Mouse (Mus musculus) embryo, embryonic 11 days (tissue): ENCODE measurements around the gene Gm37240.
"Not testable (repeated sequence)": the region's sequence is repeated elsewhere in the genome, so short reads cannot be mapped to it uniquely, and the experiment has no call there.

Experiments used
- DNase-seq: peaks from one replicate; pipeline ENCODE4 v3.0.0-alpha.2; 2015

Gene Gm37240

DNA sequence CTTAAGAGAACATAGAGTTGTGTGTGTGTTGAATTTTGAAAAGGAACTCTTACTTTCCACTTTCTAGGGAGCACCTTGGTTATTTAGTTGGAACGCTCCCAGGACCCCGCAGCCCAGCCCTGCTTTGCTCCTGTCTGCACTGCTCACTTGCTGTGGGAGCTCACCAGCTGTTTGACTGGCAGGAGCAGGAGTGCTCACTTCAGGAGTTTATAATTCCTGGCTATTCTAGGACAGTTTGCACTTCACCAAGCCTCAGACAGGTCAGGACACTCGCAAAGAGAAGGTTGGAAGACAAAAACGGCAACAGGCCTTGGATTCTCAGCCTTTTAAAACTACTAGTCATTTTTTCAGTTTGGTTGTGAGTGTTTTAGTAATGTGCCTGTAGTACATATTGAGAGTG is 962.1 kb downstream of the Gm37240 start:
- DNase-seq: no peak

GRCm38 (mm10) chr3:84923670-84924069 is 963.6 kb downstream of the Gm37240 start:
- DNase-seq: no peak

DNA sequence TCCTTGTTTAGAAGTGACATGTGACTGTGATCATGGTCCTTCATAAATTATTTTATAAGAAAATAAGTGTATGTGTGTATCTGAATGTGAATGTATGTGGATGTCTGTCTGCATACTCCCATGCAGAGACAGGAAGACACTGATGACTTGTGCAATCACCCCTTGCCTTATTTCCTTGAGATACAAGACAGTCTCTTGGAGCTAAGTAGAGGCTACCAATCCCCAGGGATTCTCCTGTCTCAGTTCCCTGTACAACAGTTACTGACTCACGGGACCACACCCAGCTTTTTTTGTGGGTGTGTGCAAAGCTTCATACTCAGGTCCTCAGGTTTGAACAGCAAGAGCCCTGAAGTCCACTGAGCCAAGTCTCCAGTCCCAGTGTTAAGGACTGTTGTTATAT is 964.1 kb downstream of the Gm37240 start:
- no peak for DNase-seq

DNA sequence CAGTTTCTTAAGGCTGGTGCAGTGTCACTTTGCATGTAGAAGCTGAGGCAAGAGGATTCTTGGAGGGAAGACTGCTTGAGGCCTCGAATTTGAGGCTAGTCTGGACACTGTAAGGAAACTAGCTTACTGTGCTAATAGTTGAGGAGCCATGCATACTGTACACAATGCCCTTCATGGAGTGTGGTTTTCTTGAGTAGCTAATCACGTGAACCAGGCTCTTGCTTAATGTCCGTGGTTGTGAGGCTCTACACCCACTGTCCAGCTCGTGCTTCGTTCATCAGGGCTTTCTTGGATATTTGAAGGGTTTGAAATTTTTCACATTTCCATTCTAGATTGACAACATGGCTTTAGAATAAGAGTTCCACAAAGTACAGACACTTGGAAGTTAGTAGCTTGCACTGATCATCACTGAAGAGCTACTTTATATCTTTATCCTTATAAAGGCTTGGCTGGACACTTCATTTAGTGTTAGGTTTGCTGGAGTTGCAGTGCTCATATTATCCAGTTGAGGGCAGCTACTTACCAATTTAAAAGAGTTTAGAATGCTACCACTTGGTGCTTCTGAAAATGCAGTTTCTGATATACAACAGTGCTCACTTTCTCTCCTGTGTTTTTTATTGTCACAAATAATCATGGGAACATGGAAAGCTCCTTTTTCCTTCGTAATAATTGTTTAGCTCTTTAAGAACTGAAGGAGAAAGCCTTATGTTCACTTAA is 965.5 kb downstream of the Gm37240 start:
- peak; percentile 59 for DNase-seq

DNA sequence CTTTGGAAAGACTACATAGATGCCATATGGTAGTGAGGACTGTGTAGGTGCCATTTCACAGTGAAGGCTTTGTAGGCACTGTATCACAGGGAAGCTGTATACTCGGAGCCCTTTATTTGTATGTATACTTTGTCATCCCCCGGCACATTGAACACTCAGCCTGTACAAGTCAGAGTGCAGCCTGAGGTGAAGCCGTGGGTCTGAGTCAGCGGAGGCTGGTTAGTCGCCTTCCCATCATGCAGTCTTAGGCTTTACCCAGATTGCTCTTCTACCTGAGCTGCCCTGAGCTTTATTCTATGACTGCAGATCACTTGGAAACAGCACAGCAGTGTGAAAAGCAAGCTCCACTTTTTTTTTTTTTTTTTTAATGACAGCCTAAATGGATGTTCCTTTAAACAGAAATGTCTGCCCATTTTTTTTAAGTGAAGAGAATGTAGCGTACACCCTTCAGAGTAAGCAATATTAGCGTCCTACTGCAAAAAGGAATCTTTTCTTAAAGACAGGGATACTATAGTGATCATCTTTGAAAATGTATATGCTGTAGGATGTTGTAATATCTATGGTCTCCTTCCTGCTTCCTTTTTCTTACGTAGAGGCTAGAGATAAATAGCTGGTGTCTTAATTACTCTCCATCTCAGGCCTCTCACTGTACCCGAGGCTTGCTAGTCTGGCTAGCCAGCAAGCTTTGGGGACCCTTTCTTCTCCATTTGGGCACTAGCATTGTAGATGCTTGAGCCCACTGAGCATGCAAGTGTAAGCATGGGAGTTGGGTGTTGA is 969.2 kb downstream of the Gm37240 start:
- DNase-seq: no peak

DNA sequence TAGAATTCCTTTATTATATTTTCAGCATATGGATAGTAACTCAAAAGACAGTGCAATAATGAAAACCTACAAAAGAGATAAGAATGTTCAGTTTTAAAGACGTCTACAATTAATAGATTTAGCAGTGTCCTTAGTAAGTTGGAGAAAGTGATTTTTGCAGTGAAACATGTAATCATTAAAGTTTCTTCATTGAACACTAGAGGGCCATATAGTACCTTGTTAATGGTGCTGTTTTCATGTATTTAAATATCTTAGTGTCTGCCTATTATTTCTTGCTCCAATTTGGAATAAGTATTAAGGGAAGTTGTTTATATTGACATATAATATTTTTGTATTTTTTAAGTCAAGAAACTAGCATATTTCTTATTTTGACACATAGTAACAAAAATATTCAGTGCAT is 973.0 kb downstream of the Gm37240 start:
- DNase-seq: no peak

DNA sequence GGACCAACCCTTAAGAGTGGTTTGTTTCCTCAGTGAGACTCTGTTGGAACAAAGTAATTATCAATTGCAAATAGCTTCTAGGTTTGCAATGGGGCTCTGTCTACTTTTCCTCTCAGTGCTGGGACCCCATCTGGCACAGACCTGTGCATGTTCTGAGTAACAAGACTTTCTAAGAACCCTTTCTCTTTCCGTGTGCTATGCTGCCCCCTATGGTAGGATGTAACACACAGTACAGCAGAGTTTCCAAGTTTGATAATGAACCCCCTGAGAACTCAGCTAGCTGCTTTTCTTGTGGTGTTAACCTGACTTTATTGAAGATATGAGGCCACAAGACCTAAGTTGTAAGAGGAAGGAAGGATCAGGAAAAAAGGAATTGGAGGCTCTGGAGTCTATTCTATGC is 980.8 kb downstream of the Gm37240 start:
- peak; percentile 67 for DNase-seq

DNA sequence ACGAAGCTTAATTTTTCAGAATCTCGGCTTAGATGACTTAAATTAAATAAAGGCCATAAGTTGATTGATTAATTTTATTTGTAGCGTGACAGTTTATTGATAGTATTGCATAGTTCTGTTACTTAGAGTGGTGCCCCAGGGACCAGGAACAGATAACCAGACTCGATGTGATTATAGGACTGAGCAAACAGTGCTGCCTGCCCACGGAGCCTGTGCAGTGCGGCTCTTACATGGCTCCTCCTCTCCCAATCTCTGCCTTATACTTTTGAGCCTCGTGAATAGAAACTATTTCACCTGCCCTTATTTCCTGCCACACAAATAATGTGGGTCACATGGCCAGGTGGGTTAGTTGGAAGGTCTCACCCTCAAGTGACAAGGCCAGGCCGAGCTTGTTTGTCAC is 989.4 kb downstream of the Gm37240 start:
- DNase-seq: no peak

GRCm38 (mm10) chr3:84890983-84891382 is 996.3 kb downstream of the Gm37240 start:
- no peak for DNase-seq

DNA sequence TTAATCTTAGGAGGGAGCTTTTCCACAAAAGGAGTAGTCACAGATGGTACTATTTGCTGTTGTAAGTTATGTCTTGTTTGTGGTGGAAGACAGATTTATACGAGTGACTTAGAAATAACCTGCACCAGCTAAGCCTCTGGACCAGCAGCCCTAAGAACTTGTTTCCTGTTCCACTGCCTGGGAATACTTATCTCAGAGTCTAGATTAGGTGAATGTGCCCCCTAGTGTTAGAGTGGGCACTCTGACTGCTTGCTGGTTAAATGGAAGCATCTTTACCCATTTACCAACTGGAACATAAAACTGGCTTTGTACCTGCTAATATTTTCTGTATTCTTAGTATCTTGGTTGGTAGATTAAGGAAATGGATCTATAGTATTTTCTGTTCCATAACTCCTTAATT is 997.7 kb downstream of the Gm37240 start:
- peak; percentile 59 for DNase-seq

DNA sequence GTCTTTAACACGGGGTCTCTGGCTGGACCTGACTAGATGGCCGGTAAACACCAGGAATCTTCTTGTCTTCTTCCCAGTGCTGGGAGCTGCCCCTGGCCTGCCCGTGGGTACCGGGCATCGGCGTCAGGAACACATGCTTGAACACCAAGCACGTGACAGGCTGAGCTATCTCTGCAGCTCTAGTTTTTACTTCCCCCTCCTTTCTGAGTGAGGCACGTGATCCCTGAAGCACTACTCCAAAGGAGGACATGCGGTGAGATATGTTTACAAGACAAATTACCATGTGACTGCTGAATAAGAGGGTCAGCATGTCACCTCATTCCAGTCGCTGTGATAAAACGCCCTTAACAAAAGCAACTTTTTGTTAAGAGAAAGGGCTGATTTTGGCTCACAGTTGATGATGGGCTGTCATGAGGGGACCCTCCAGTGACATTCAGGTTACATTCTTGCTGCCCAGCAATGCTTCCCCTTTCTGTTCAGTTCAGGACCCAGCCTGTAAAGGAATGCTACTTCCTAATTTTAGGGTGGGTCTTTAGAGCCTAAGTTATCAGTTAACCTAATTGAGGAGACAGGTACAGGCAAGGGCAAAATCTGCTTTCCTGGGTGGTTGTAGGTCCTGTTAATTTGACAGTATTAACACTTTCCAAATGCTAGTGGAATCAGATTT is 1003.4 kb downstream of the Gm37240 start:
- no peak for DNase-seq

GRCm38 (mm10) chr3:84876211-84876610 is 1011.1 kb downstream of the Gm37240 start:
- DNase-seq: no peak

- no peak for DNase-seq
These were observed 1012.0 kb downstream of the Gm37240 start for GRCm38 (mm10) chr3:84875306-84875705.

- DNase-seq: no peak
These were observed 1017.2 kb downstream of the Gm37240 start for GRCm38 (mm10) chr3:84870126-84870525.

DNA sequence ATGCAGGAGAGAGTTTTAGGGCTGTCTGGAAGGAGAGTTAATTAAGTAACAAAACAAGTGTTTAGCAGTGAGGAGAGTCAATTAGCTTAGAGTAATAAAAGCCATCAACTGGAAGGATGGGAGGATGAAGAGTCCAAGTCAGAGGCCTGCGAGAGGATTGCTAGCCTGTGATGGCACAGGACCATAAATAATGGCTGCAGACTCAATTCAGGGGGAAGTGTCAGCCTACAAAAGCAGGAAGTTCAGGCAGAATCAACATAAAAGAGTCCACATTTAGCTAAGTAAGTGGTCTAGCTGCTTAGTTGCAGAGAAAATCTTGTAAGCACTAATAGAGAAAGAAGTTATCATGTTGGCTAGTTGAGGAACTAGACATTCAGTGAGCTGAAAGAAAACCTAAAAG is 1019.3 kb downstream of the Gm37240 start:
- no peak for DNase-seq

DNA sequence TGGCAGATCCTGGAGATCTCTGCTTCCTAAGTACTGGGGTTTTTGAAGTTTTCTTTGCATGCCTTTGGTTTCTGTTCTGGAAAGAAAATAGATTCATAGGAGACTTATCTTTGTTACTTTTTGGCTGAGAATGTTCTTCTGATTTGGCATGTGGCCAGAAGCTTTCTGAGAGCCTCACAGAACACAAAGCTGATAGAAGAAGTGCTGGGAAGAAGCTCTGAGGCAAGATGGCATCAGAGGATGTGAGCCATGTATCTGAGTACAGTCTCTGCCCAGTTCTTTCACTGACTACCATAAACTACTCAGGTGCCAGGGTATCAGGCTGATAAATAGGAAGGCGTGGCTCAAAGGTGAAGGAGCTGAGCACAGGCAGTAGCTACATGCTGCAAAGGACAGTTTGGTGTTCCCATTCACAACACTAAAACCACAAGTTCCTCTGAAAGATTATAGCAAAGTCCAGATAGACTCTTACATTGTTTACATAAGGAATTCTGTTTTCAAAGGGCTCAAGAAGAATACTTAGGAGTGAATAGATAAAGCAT is 1019.8 kb downstream of the Gm37240 start:
- no peak for DNase-seq

GRCm38 (mm10) chr3:84866866-84867265 is 1020.5 kb downstream of the Gm37240 start:
- no peak for DNase-seq

DNA sequence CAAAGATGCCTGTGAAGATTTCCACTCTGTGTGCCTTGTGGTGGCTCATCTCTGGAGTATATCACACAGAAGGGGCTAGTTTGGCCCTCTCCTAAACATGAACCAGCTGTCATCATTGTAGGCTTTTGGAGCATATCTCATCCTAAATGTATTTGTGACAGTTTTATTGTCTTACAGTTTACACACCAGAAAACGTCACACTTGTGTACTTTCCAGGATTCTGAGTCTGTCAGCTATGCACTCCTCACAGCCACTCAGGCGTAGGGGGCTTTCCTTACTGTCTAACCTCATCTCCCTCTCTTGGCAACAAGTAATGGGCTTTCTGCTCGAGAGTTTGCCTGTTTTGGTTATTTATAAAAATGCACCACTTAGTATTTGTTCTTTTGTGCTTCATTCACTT is 1021.6 kb downstream of the Gm37240 start:
- no peak for DNase-seq

DNA sequence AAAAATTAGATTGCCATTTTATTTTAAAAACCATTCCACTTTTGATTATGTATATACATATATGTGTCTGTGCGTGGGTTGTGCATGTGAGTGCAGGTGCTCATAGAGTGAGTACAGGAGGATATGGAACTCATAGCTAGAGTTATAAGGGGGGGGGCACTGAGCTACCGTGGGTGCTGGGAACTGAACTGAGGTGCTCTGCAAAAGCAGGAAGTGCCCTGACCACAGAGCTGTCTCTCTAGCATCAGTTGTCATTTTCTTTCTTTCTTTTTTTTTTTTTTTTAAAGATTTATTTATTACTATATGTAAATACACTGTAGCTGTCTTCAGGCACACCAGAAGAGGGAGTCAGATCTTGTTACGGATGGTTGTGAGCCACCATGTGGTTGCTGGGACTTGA is 1025.5 kb downstream of the Gm37240 start:
- DNase-seq: not testable (repeated sequence)

DNA sequence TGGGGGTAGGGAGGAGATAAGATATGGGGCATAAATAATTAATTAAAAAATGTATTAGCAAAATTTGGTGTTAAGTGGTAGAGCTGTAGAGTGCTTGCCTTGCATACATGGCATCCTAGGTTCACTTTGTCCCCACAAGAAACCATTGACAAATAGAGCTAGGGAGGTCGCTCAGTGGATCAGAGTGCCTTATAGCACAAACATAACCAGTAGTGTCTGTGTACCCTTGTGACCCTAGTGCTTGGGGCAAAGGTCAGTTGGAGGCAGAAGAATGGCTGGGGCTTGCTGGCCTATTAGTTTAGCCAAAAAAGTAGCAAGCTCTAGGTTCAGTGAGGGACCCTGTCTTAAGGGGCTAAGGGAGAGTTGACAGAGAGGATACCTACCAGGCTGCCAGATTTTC is 1026.6 kb downstream of the Gm37240 start:
- no peak for DNase-seq

- no peak for DNase-seq
These were observed 1032.9 kb downstream of the Gm37240 start for GRCm38 (mm10) chr3:84854440-84854839.

DNA sequence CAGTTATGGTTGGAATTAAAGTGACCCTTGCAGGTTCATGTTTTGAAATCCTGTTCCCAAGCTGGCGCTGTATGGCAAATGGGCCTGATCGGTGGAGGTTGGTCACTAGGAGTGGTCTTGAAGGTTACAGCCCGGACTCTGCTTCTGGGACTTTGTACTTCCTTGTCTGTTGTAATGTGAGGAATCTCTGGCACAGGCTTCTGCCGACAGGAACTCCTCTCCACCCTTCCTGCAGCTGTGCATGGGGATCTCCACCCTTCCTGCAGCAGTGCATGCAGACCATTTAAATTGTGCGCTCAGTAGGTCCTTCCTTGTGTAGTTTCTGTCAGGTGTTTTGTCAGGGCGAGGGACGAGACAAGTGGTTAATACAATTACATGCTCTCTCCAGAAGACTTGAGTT is 1034.4 kb downstream of the Gm37240 start:
- no peak for DNase-seq

DNA sequence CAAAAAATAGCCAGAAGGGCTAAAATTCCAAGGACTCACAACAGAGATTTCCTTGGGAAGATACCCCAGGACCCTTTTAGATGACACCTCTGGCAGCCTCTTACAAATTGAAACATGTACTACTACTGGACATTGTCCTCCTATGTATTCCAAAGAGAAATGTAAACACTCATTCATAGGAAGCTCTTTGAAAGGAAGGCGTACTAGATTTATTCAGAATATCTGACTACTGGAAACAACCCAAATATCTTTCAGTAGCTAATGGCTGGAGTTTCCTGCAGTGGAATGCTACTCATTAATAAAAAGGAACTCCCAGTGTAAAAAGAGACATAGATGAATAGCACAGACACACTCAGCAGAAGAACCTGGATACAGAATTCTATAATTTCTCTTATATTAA is 1035.5 kb downstream of the Gm37240 start:
- no peak for DNase-seq

DNA sequence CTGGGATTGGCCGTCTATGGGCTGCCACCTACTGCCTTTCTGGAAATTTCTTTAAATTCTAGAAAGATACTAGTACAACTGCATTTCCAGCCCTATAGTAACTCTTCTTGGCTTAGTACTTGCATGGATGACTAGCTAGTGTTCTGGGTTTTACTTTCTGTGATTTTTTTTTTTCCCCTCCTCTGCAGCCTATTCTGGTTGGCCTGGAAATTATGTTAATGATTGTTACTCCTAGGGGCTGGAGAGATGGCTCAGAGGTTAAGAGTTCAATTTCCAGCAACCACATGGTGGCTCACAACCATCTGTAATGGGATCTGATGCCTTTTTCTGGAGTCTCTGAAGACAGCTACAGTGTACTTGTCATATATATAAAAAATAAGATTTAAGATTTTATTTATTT is 1036.9 kb downstream of the Gm37240 start:
- DNase-seq: no peak
